Mouse (Mus musculus) bone marrow macrophage, adult 2 months (primary cell): ENCODE data around the gene Rspo3. TPM values are rescaled to one million over a fixed set of nuclear protein-coding genes. Genes with fewer than 3 reads are reported as not detected.

Source experiments
- H3K27ac ChIP-seq: 2 replicates; pipeline ENCODE4 v1.5.1; 2012; ENCODE audit warnings: low read depth, low read length; ENCODE audit not compliant: insufficient read depth
- H3K4me1 ChIP-seq: 2 replicates; pipeline ENCODE4 v1.6.1; 2012; ENCODE audit warnings: low read length; ENCODE audit not compliant: control insufficient read depth, insufficient read depth
- H3K4me3 ChIP-seq: 2 replicates; pipeline ENCODE4 v1.5.1; 2012; ENCODE audit warnings: mild to moderate bottlenecking, low read length, moderate library complexity; ENCODE audit not compliant: insufficient read depth
- CTCF ChIP-seq: IDR thresholded peaks from 2 replicates; pipeline ENCODE4 v1.5.1; 2012; ENCODE audit warnings: low read depth, mild to moderate bottlenecking, low read length, moderate library complexity
- POLR2A ChIP-seq: IDR thresholded peaks from 2 replicates; pipeline ENCODE4 v1.6.1; 2012; ENCODE audit warnings: mild to moderate bottlenecking, low read depth, low read length, borderline replicate concordance
- polyA plus RNA-seq: library from polyadenylated mRNA; stranded (reverse); fragments of >200 nt; gene quantifications from 2 replicates; pipeline ENCODE4 v1.2.4, GENCODE M21; 2012; ENCODE audit not compliant: missing spikeins, insufficient read depth, insufficient read length

Rspo3 gene
- polyA plus RNA-seq: not detected in 2 replicates

- Histone ChIP-seq H3K27ac (no peak within 1 kb of the TSS), H3K4me1 (no peaks in the 10 kb centered on the region), H3K4me3 (peak within 1 kb of the TSS; percentile 23)
- TF ChIP-seq CTCF (no peak), POLR2A (no peak)
Observed at GRCm38 (mm10) chr10:29535546-29536260, at the start of gene Rspo3. Gene Rspo3 (minus strand): TSS chr10:29535867.

- H3K4me1 ChIP-seq: no peaks in the 10 kb centered on the region
- TF ChIP-seq CTCF: no peak
- TF ChIP-seq POLR2A: no peak
Observed at GRCm38 (mm10) chr10:29581940-29582339, 46.3 kb upstream of the Rspo3 start.

GRCm38 (mm10) chr10:29581476-29581875 lies 45.8 kb upstream of the Rspo3 start:
- TF ChIP-seq CTCF (no peak), POLR2A (no peak)
- Histone ChIP-seq H3K4me3 (no peak overlapping the region), H3K27ac (no peak overlapping the region), H3K4me1 (no peaks in the 10 kb centered on the region)

More at GRCm38 (mm10) chr10:29581940-29582339, 46.3 kb upstream of the Rspo3 start:
- Histone ChIP-seq H3K4me3 (no peak overlapping the region), H3K27ac (no peak overlapping the region)

- TF ChIP-seq CTCF (no peak), POLR2A (no peak)
- no peak overlapping the region for H3K27ac ChIP-seq
- no peak overlapping the region for H3K4me3 ChIP-seq
- H3K4me1 ChIP-seq: no peaks in the 10 kb centered on the region
Observed at GRCm38 (mm10) chr10:29555983-29556382, 20.3 kb upstream of the Rspo3 start.

GRCm38 (mm10) chr10:29554365-29554764 lies 18.7 kb upstream of the Rspo3 start:
- H3K4me1 ChIP-seq: no peaks in the 10 kb centered on the region
- TF ChIP-seq POLR2A (no peak), CTCF (no peak)
- no peak overlapping the region for H3K27ac ChIP-seq
- H3K4me3 ChIP-seq: no peak overlapping the region

GRCm38 (mm10) chr10:29542982-29543381 lies 7.3 kb upstream of the Rspo3 start:
- H3K4me1 ChIP-seq: no peaks in the 10 kb centered on the region
- TF ChIP-seq POLR2A: no peak
- no peak for TF ChIP-seq CTCF
- no peak overlapping the region for H3K27ac ChIP-seq
- H3K4me3 ChIP-seq: no peak overlapping the region

- no peak overlapping the region for H3K27ac ChIP-seq
- no peak overlapping the region for H3K4me3 ChIP-seq
- H3K4me1 ChIP-seq: no peaks in the 10 kb centered on the region
- no peak for TF ChIP-seq POLR2A
- TF ChIP-seq CTCF: no peak
Observed at GRCm38 (mm10) chr10:29539516-29539915, 3.8 kb upstream of the Rspo3 start.

GRCm38 (mm10) chr10:29538791-29539190 lies 3.1 kb upstream of the Rspo3 start:
- no peak overlapping the region for H3K27ac ChIP-seq
- H3K4me3 ChIP-seq: no peak overlapping the region
- TF ChIP-seq CTCF (no peak), POLR2A (no peak)
- H3K4me1 ChIP-seq: no peaks in the 10 kb centered on the region

- H3K4me1 ChIP-seq: no peaks in the 10 kb centered on the region
- TF ChIP-seq CTCF (no peak), POLR2A (no peak)
- no peak overlapping the region for H3K27ac ChIP-seq
- no peak overlapping the region for H3K4me3 ChIP-seq
Observed at GRCm38 (mm10) chr10:29534830-29535227, 838 bp downstream of the Rspo3 start.
